Mouse (Mus musculus): ENCODE results near the gene Hist1h2br. TPM values are rescaled to one million over a fixed set of nuclear protein-coding genes. Genes with fewer than 3 reads are reported as not detected.
"Not testable (repeated sequence)": the region's sequence is repeated elsewhere in the genome, so short reads cannot be mapped to it uniquely, and the experiment has no call there.

Hist1h2br gene
- polyA plus RNA-seq, 1 experiment, result 27.4 TPM

DNA sequence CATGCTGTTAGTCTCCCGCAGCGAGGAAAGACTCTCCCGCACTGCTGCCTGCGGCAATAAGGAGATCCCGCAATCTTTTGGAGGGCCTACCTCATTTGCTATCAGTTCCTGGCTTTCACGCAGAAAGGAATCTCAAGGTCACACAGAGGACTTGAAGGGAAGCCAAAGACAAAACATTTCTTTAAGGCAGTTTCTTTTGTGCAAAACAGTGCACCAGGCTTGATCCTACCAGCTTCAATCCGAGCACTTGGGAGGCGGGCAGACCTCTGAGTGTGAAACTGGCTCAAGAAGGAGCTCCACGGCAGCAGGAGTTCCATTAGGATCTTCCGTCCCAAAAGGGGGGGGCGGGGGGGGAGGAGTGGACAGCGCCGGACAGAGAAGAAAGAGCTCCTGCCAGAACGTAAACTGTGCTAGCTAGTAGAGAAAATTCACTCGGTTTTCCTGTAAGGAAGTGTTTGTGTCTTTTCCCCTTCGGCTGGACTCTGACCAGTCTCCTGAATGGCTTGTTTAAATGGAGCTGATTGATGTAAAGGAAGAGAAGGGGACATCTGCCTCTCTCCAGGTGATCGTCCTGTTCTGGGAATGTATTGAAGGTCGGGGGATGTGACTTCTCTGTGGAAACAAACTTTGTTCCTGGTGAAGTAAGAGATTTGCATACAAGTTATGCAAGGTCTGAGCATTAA is 42.8 kb upstream of the Hist1h2br start:
- TF ChIP-seq POLR2A (IDR thresholded peaks at IDR 0.05; ENCODE audit: low read depth, low read length) (no peak), CTCF (IDR thresholded peaks at IDR 0.05; ENCODE audit: extremely low read depth, insufficient read length, insufficient replicate concordance, low read depth, low read length) (no peak)
- H3K4me3 ChIP-seq (ENCODE audit: low read depth, low read length), result peak overlapping the region; percentile 35
- H3K27me3 ChIP-seq (ENCODE audit: control insufficient read depth, insufficient read depth, low read length), result no peaks in the 10 kb centered on the region
- no peaks in the 10 kb centered on the region for H3K4me1 ChIP-seq (ENCODE audit: control insufficient read depth, insufficient read depth, insufficient read length, low read length)
- no peaks in the 10 kb centered on the region for H3K36me3 ChIP-seq (ENCODE audit: control insufficient read depth, insufficient read depth, low read length)
- H3K27ac ChIP-seq (ENCODE audit: insufficient read depth, low read depth, low read length), result no peak overlapping the region
- WGBS, result 12% methylated on average over 18 of the region's 18 CpGs

DNA sequence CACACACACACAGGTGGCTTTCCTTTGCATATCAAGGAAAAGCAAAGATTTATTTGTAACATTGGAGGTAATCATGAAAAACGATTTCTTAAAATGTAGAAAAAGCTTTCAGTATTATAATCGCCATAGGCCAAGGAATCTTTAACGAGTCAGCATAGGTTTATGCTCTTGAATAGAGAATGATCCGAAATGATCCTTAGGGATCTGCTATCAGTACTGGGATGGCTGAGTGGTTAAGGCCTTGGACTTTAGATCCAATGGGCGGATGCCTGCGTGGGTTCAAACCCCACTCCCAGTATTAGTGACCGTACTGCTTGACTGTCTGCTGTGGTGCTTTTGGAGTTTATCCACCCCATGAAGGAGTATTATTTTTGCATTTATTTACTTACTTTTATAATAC is 38.0 kb upstream of the Hist1h2br start:
- Histone ChIP-seq H3K36me3 (ENCODE audit: control insufficient read depth, insufficient read depth, low read length) (no peaks in the 10 kb centered on the region), H3K27me3 (ENCODE audit: control insufficient read depth, insufficient read depth, low read length) (no peaks in the 10 kb centered on the region), H3K4me3 (ENCODE audit: low read depth, low read length) (no peak overlapping the region), H3K27ac (ENCODE audit: insufficient read depth, low read depth, low read length) (no peak overlapping the region), H3K4me1 (ENCODE audit: control insufficient read depth, insufficient read depth, insufficient read length, low read length) (no peaks in the 10 kb centered on the region)
- 92% methylated on average over 7 of the region's 7 CpGs for WGBS
- TF ChIP-seq CTCF (IDR thresholded peaks at IDR 0.05; ENCODE audit: extremely low read depth, insufficient read length, insufficient replicate concordance, low read depth, low read length), result no peak
- TF ChIP-seq POLR2A (IDR thresholded peaks at IDR 0.05; ENCODE audit: low read depth, low read length), result no peak

DNA sequence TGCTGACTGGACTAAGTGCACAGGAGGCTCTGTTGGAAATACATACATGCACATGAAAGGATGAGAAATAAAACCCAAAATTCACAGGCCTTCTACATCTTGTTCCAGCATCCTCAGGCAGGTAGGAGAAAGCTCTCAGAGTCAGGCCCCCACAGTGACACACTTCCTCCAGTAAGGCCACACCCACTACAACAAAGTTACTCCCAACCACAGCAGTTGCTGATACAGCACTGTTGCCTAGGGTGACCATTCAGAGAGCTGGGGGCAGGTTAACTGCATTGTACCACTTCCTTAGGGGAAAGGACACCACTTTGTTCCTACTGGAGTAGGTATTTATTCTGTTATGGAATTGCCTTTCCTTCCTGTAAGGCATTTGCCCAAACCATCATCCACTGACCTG is 36.4 kb upstream of the Hist1h2br start:
- H3K36me3 ChIP-seq (ENCODE audit: control insufficient read depth, insufficient read depth, low read length); H3K27ac ChIP-seq (ENCODE audit: insufficient read depth, low read depth, low read length); H3K4me1 ChIP-seq (ENCODE audit: control insufficient read depth, insufficient read depth, insufficient read length, low read length); H3K4me3 ChIP-seq (ENCODE audit: low read depth, low read length); H3K27me3 ChIP-seq (ENCODE audit: control insufficient read depth, insufficient read depth, low read length): not testable (repeated sequence)

DNA sequence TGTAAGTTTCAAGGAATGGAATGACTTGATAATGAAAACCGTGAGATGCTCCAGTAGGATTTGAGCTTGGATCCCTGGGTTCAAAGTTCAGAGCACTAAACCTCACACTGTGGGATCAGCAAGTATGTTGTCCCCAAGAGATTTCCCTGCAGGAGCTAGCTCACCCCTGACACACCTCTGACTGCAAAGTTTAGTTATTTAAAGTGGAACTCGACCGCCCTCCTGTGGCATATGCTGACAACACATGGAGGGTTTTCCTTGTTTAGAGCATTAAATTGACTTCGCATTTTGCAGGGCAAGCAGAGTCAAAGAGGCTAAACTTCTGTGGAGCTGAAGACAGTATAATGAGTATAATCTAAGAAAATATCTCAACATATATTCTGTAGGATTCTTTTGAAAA is 30.5 kb upstream of the Hist1h2br start:
- not testable (repeated sequence) for H3K4me1 ChIP-seq (ENCODE audit: control insufficient read depth, insufficient read depth, insufficient read length, low read length); H3K4me3 ChIP-seq (ENCODE audit: low read depth, low read length); H3K27me3 ChIP-seq (ENCODE audit: control insufficient read depth, insufficient read depth, low read length); H3K27ac ChIP-seq (ENCODE audit: insufficient read depth, low read depth, low read length); H3K36me3 ChIP-seq (ENCODE audit: control insufficient read depth, insufficient read depth, low read length)
- no CpG with 5 or more reads among the region's 4 CpGs for WGBS

DNA sequence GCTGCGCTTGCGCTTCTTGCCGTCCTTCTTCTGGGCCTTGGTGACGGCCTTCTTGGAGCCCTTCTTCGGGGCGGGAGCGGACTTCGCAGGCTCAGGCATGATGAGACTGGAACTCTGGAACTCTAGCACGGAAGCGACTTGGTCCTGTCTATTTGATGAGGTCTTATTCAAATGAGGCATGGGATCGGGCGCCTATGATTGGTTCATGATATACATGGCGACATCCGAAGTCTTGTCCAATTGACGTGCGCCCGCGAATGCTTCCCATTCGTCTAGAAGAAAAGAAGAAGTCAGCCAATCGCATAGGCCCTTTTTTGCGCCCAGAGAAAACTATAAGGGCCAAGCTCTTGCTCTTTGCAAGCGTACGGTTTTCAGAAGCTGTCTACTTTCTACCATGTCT is 23.5 kb upstream of the Hist1h2br start, which contains the start of the genes Hist1h2bq and Hist1h2ao:
Hist1h2bq (minus strand) TSS at position 125 of the 400 bp plus-strand sequence.
Hist1h2ao (plus strand) TSS at position 393 of the 400 bp plus-strand sequence.
- not testable (repeated sequence) for H3K27me3 ChIP-seq (ENCODE audit: control insufficient read depth, insufficient read depth, low read length); H3K4me3 ChIP-seq (ENCODE audit: low read depth, low read length); H3K36me3 ChIP-seq (ENCODE audit: control insufficient read depth, insufficient read depth, low read length); H3K27ac ChIP-seq (ENCODE audit: insufficient read depth, low read depth, low read length); H3K4me1 ChIP-seq (ENCODE audit: control insufficient read depth, insufficient read depth, insufficient read length, low read length)
- no CpG with 5 or more reads among the region's 23 CpGs for WGBS

DNA sequence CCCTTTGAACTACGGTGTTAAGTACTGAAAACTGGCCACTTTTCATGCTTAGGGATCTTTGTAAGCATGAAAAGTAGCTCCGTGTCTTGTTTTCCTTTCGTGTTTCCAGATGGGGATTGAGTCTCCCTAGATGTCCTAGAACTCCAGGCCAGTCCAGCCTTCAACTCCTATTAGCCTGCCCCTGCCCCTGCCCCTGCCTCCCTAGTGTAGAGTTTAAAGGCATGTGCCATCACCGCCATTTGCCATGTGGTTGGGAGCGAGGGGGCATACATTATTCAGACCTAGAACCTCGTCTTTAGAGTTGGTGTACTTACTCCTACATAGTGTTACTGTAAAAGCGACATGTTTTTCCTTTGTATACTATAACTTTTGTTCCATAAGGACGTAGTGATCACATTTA is 22.5 kb upstream of the Hist1h2br start:
- H3K27me3 ChIP-seq (ENCODE audit: control insufficient read depth, insufficient read depth, low read length); H3K4me1 ChIP-seq (ENCODE audit: control insufficient read depth, insufficient read depth, insufficient read length, low read length); H3K4me3 ChIP-seq (ENCODE audit: low read depth, low read length); H3K36me3 ChIP-seq (ENCODE audit: control insufficient read depth, insufficient read depth, low read length); H3K27ac ChIP-seq (ENCODE audit: insufficient read depth, low read depth, low read length): not testable (repeated sequence)
- no CpG with 5 or more reads among the region's 8 CpGs for WGBS

DNA sequence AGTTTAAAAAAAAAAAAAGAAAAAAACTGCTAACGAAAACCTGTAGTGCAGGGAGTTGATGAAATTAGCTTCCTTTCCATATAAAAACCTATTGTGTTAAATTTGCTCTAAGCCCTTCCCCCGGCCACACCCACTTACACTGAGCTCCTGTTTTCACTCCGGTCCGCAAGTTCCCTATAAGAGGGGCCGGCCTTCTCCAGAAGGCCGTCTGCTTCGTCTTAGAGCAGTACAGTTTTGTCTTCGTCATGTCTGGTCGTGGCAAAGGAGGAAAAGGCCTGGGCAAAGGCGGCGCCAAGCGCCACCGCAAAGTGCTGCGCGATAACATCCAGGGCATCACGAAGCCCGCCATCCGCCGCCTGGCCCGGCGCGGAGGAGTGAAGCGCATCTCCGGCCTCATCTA is 22.0 kb upstream of the Hist1h2br start, which contains the start of gene Hist1h4m:
Hist1h4m (plus strand) TSS at position 208 of the 400 bp plus-strand sequence.
- no CpG with 5 or more reads among the region's 24 CpGs for WGBS
- Histone ChIP-seq H3K4me3 (ENCODE audit: low read depth, low read length) (peak within 1 kb of the TSS; percentile 46), H3K27ac (ENCODE audit: insufficient read depth, low read depth, low read length) (peak within 1 kb of the TSS; percentile 62; the same call in 1 of the 2 replicates)
- H3K36me3 ChIP-seq (ENCODE audit: control insufficient read depth, insufficient read depth, low read length); H3K4me1 ChIP-seq (ENCODE audit: control insufficient read depth, insufficient read depth, insufficient read length, low read length); H3K27me3 ChIP-seq (ENCODE audit: control insufficient read depth, insufficient read depth, low read length): not testable (repeated sequence)

DNA sequence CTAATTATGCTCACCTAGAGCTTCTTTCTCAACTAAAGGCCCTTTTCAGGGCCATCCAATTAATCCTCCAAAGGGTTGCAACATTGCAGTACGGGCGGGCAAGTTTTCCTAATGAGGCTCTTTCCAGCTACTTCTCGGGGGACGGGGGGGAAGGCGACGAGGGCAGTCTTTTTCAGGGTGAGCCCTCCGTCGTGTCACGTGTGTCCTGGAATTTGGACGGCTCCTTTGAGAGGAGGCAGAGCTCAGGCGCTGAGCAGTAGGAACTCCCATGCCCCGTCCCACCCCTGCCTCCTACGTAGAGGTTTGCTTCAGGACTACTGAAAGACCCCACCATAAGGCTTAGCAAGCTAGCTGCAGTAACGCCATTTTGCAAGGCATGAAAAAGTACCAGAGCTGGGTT is 21.5 kb upstream of the Hist1h2br start:
- H3K27ac ChIP-seq (ENCODE audit: insufficient read depth, low read depth, low read length), result peak overlapping the region; percentile 62; the same call in 1 of the 2 replicates
- not testable (repeated sequence) for H3K4me1 ChIP-seq (ENCODE audit: control insufficient read depth, insufficient read depth, insufficient read length, low read length); H3K27me3 ChIP-seq (ENCODE audit: control insufficient read depth, insufficient read depth, low read length); H3K36me3 ChIP-seq (ENCODE audit: control insufficient read depth, insufficient read depth, low read length)
- WGBS, result under 1% methylated on average over 14 of the region's 14 CpGs
- H3K4me3 ChIP-seq (ENCODE audit: low read depth, low read length), result peak overlapping the region; percentile 46

DNA sequence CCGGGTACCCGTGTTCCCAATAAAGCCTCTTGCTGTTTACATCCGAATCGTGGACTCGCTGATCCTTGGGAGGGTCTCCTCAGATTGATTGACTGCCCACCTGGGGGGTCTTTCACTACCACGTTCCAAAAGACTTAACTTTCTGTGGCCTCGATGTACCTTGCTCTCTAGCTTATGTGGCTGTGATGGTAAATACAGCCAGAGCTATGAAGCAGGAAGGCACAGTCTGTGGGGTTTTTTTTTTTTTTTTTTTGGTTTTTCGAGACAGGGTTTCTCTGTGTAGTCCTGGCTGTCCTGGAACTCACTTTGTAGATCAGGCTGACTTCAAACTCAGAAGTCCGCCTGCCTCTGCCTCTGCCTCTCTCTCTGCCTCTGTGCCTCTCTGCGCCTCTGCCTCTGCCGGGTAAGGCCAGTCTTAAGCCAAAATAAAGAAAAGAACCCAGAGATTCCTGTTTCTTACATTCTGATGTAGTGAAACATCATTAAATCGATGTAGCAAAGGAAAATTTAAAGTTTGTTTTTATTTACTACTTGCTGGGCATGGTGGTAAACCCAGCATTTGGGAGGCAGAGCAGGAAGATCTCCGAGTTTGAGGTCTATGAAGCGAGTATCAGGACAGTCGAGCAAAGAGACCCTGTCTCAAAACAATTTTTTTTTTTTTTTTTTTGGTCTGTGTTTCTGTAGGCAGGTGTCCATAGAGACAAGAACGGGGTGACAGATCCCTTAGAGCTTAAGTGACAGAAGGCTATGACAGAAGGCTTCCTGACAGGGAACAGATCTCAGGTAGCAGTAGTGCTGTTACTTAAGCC is 13.3 kb upstream of the Hist1h2br start:
- WGBS, result 60% methylated on average over 7 of the region's 16 CpGs
- not testable (repeated sequence) for H3K27ac ChIP-seq (ENCODE audit: insufficient read depth, low read depth, low read length); H3K4me3 ChIP-seq (ENCODE audit: low read depth, low read length); H3K36me3 ChIP-seq (ENCODE audit: control insufficient read depth, insufficient read depth, low read length); H3K27me3 ChIP-seq (ENCODE audit: control insufficient read depth, insufficient read depth, low read length); H3K4me1 ChIP-seq (ENCODE audit: control insufficient read depth, insufficient read depth, insufficient read length, low read length)
